8 mouse cellular contexts compared by ENCODE assay signal in genomic region chr5:114380209-114381012, GRCm38 (mm10). TPM values are rescaled to one million over a fixed set of nuclear protein-coding genes. Genes with fewer than 3 reads are reported as not detected.
DNase-seq lines count a peak whose midpoint lies in the region; ATAC-seq lines count a peak whose summit lies in the region.

Gene Kctd10 (minus strand): TSS chr5:114380508.
Gene Ube3b (plus strand): TSS chr5:114380607.

- peak; percentile 82 for ATAC-seq in megakaryocyte-erythroid progenitor cell, adult 5-6 weeks (replicated peaks; ENCODE audit: low FRiP score, low TSS enrichment, poor library complexity, severe bottlenecking)

- intact Hi-C loops in left cerebral cortex, postnatal 10 days (cut with DNase I): no loop called here

- peak; percentile 96 for DNase-seq in adipocyte (ENCODE audit: low spot score)
- peak; percentile 84 for DNase-seq in embryo, embryonic 10 days (ENCODE audit: low spot score)
- peak; percentile 84 for DNase-seq in gastrocnemius, postnatal 10 days
- DNase-seq in induced T-regulatory cell, adult 2 months (ENCODE audit: low read depth): peak; percentile 97
- DNase-seq in left cerebral cortex, postnatal 10 days (ENCODE audit: extremely low spot score in 1 of 2, low spot score in 2 of 2): peak; percentile 73 to 92
- peak; percentile 82 for DNase-seq in right cerebral cortex, postnatal 25 days
- peak; percentile 81 to 85 for DNase-seq in urinary bladder, postnatal 4 days (ENCODE audit: low spot score in 2 of 2)

RNA-seq across cellular contexts. Expression of gene Kctd10, which starts in this region (rescaled TPM):
- 10 to 100 TPM; 28.3 to 30.8 TPM for total RNA-seq in gastrocnemius, postnatal 10 days (2021)
- 10 to 100 TPM; 41.9 to 43.0 TPM for total RNA-seq in left cerebral cortex, postnatal 10 days (2021)
- total RNA-seq in megakaryocyte-erythroid progenitor cell, adult 5-6 weeks (2014; fragmentation: Nextera tagmentation): 33.3 and 36.1 TPM in 2 replicates
- total RNA-seq in megakaryocyte-erythroid progenitor cell, adult 5-6 weeks (2017): 38.8 and 45.1 TPM in 2 replicates

RNA-seq across cellular contexts. Expression of gene Ube3b, which starts in this region (rescaled TPM):
- total RNA-seq in gastrocnemius, postnatal 10 days (2021): 10 to 100 TPM; 52.3 to 55.6 TPM
- total RNA-seq in left cerebral cortex, postnatal 10 days (2021): 10 to 100 TPM; 71.8 to 79.6 TPM
- total RNA-seq in megakaryocyte-erythroid progenitor cell, adult 5-6 weeks (2014; fragmentation: Nextera tagmentation): 39.5 and 50.3 TPM in 2 replicates
- total RNA-seq in megakaryocyte-erythroid progenitor cell, adult 5-6 weeks (2017): 16.6 and 17.3 TPM in 2 replicates

Comparison
In these comparisons a context has a peak if more than half of its experiments do, and no peak if none do; other contexts are left out.
1. Peak in every context shown above with its lines: DNase-seq and ATAC-seq.